Mouse (Mus musculus): ENCODE measurements at regions not wholly inside any gene's neighbourhood (a gene's known extent, or its start where the extent isn't known, plus 50 kb on each side); places are given as distances from the start of the nearest gene placed in this dataset.
A peak's percentile ranks its signal among the peaks of the same experiment; 100 is the strongest.

GRCm38 (mm10) chr9:98690839-98691516 lies 89.5 kb upstream of the Mrps22 start:
- peak; percentile 26 for DNase-seq (ENCODE audit: low read depth, low spot score)

DNA sequence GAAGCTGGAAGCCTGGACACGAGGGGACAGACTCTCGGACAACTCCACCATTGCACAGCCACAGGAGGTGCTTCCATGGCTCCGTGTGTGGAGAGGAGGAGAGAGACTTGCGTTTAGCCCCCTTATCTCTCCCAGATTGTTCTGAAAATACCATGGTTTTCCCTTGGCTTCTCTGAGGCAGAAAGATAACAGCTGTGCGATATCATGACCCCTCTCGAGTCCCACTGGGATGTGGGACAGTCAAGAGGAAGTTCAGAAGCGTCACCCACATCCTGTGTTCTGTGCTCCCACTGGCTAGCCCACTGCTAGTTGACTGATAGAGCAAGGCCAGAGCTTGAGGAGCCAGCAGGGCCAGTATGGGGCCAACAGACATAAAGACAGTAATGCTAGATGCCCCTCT lies 84.1 kb upstream of the Mrps22 start:
- DNase-seq (ENCODE audit: low read depth, low spot score): no peak

GRCm38 (mm10) chr9:98684336-98684735 lies 82.9 kb upstream of the Mrps22 start:
- no peak for DNase-seq (ENCODE audit: low read depth, low spot score)

DNA sequence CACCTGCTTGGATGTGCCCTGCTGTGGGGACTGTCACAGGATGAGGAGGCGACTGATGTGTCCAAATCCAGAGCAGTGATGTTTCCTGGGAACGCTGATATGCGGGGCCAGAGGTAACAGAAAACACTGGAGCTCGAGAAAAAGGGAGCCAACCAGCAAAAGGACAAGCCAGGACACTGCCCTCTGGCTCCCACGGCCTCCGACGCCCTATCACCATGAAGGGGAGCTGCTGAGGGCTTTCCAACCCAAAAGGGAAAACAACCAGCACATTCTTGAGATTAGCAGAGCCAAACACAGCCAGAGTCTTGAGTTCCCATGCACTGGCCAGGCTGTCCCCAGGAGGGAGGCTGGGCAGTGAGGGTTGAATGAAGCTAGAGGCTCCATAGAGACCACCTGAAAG lies 74.2 kb upstream of the Mrps22 start:
- DNase-seq (ENCODE audit: low read depth, low spot score): no peak

- DNase-seq (ENCODE audit: low read depth, low spot score): no peak
These were observed 72.1 kb upstream of the Mrps22 start for GRCm38 (mm10) chr9:98673461-98674114.

- no peak for DNase-seq (ENCODE audit: low read depth, low spot score)
These were observed 70.9 kb upstream of the Mrps22 start for GRCm38 (mm10) chr9:98672361-98672760.

- DNase-seq (ENCODE audit: low read depth, low spot score): no peak
These were observed 67.2 kb upstream of the Mrps22 start for GRCm38 (mm10) chr9:98668423-98669330.

GRCm38 (mm10) chr9:98667072-98667471 lies 65.6 kb upstream of the Mrps22 start:
- no peak for DNase-seq (ENCODE audit: low read depth, low spot score)

- no peak for DNase-seq (ENCODE audit: low read depth, low spot score)
These were observed 61.6 kb upstream of the Mrps22 start for GRCm38 (mm10) chr9:98663011-98663410.

DNA sequence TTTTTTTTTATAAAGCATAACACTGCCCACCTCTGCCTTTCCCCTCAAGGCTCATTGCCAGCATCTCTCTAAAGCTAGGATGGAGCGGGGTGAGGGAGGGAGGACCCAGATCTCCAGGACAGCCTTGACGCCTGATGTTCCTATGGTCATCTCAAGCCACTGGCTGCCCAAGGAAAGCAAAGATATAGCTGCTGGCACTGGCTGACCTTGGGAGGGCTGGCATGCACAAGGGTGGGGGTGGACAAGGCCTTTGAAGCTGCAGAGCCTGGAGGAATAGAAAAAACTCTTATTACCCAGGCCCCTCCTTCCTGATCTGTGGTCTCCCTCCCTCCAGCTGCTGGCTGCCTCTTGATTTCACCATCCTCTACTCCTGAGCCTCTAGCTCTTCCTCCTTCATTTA lies 50.2 kb upstream of the Mrps22 start:
- DNase-seq (ENCODE audit: low read depth, low spot score): no peak
